31 mouse cellular contexts compared by ENCODE assay signal in the genomic region with DNA sequence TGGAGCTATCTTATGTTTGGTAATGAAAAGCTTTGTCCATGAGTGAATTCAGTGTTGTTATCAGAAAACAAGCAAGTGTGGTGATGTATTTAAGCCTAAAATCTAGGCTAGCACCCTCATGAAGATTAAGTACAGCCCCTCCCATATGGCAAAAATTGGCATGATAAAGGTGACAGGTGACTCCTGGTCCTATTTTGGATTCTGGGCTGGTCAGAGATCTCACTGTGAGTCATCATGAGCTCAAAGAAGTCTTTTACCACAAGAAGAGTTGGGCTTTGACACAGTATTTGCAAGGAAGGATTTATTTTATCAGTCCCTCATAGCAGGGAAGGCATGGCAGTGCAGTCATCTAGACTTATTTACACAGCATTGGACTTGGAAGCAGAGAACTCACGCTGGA. TPM values are rescaled to one million over a fixed set of nuclear protein-coding genes. Genes with fewer than 3 reads are reported as not detected.
DNase-seq lines count a peak whose midpoint lies in the region; TF ChIP-seq lines count a peak whose summit lies in the region.
"Had no signal": no experiment of that assay in that cellular context is flagged by ENCODE, and none has a peak within 500 bp of the region (broad histone marks: within the 10 kb centered on the region; RNA-seq: fewer than 3 reads in every experiment).

No protein-coding gene starts in this region.

- TF ChIP-seq CTCF in C2C12 (IDR thresholded peaks at IDR 0.05; ENCODE audit: control insufficient read depth, insufficient read depth, insufficient read length): no peak
- TF ChIP-seq CTCF in bone marrow macrophage, adult 2 months (IDR thresholded peaks at IDR 0.05; ENCODE audit: low read depth, low read length): no peak

- H3K79me2 ChIP-seq in C2C12 (ENCODE audit: control insufficient read depth, insufficient read depth): peaks cover 5% of the 10 kb centered on the region

- H3K4me1 ChIP-seq in bone marrow macrophage, adult 2 months (ENCODE audit: control insufficient read depth, insufficient read depth, low read length): peaks cover 32% of the 10 kb centered on the region
- H3K4me1 ChIP-seq: embryonic facial prominence, embryonic 10.5 days; embryonic facial prominence, embryonic 15.5 days; limb, embryonic 15.5 days; liver, embryonic 13.5 days; midbrain, embryonic 13.5 days had no signal

- no peaks in the 10 kb centered on the region for H3K79me3 ChIP-seq in C2C12 (ENCODE audit: low read depth)

- H3K4me3 ChIP-seq in C2C12 (ENCODE audit: insufficient read depth, poor library complexity, severe bottlenecking): no peak overlapping the region
- no peak overlapping the region for H3K4me3 ChIP-seq in bone marrow macrophage, adult 2 months (ENCODE audit: insufficient read depth, low read length)
- H3K4me3 ChIP-seq: embryonic facial prominence, embryonic 10.5 days; embryonic facial prominence, embryonic 15.5 days; heart, adult 2 months; heart, embryonic 13.5 days; layer of hippocampus, adult 2 months; limb, embryonic 10.5 days; limb, embryonic 15.5 days; liver, embryonic 13.5 days; midbrain, embryonic 13.5 days had no signal

- peak overlapping the region; percentile 28 for H3K27ac ChIP-seq in bone marrow macrophage, adult 2 months (ENCODE audit: insufficient read depth, low read depth, low read length)
- H3K27ac ChIP-seq: embryonic facial prominence, embryonic 10.5 days; embryonic facial prominence, embryonic 15.5 days; heart, embryonic 13.5 days; hindbrain, embryonic 14.5 days; layer of hippocampus, adult 2 months; limb, embryonic 10.5 days; limb, embryonic 15.5 days; liver, embryonic 13.5 days; midbrain, embryonic 13.5 days had no signal

- H3K36me3 ChIP-seq in C2C12 (ENCODE audit: control insufficient read depth, insufficient read depth): peaks cover 15% of the 10 kb centered on the region

- H3ac ChIP-seq in C2C12 (ENCODE audit: control insufficient read depth, insufficient read length, low read depth): no peak overlapping the region

- DNase-seq in cerebellum, adult 9-11 months: peak; percentile 60
- DNase-seq in cerebellum, adult 11 months: no peak
- DNase-seq in fibroblast of lung, adult 2 months (ENCODE audit: low read depth): peak; percentile 11
- DNase-seq in kidney, postnatal 36 days: no peak
- DNase-seq in thymus, postnatal 36 days: no peak
- DNase-seq: adrenal gland, postnatal 14 days; gastrocnemius, postnatal 36 days; heart, adult 2 months; heart, postnatal 10 days; kidney, adult 9 months; kidney, postnatal 10 days; liver, embryonic 13.5 days; lung, adult 18-20 months; lung, postnatal 4 days; retina, postnatal 1 day; right cerebral cortex, postnatal 25 days; spleen, adult 18-20 months; thymus, adult 2 months; thymus, postnatal 4 days had no signal

- no peaks in the 10 kb centered on the region for H3K27me3 ChIP-seq in C2C12 (ENCODE audit: control insufficient read depth, insufficient read depth, insufficient read length)
- H3K27me3 ChIP-seq: embryonic facial prominence, embryonic 15.5 days; heart, embryonic 13.5 days; limb, embryonic 15.5 days; liver, embryonic 13.5 days; midbrain, embryonic 13.5 days had no signal

- no peak for TF ChIP-seq POLR2A in bone marrow macrophage, adult 2 months (IDR thresholded peaks at IDR 0.05; ENCODE audit: borderline replicate concordance, low read depth, low read length)

TF ChIP-seq in C2C12, 6 proteins besides CTCF, POLR2A, EP300 and RAD21:
- TF ChIP-seq MYOG (IDR thresholded peaks at IDR 0.05; ENCODE audit: control insufficient read depth, extremely low read depth, insufficient read length) (no peak), MAX (IDR thresholded peaks at IDR 0.05) (peak; percentile 25), MYOD1 (IDR thresholded peaks at IDR 0.05; ENCODE audit: control insufficient read depth, insufficient read length, low read depth) (peak; percentile 81), FOSL1 (IDR thresholded peaks at IDR 0.05; ENCODE audit: insufficient read depth, low read length, poor library complexity, severe bottlenecking) (peak; percentile 4)

RNA-seq across cellular contexts. Expression of a gene that starts 9.7 kb away (rescaled TPM):
- 5.7 TPM for polyA plus RNA-seq in C2C12 (2012; fragmentation: generic; extraction: Trizol)
- polyA plus RNA-seq in bone marrow macrophage, adult 2 months (2012; ENCODE audit: insufficient read depth, insufficient read length, missing spikeins): not detected in 2 replicates
- polyA plus RNA-seq: brain, embryonic 14.5 days; G1E had no signal

RNA-seq across cellular contexts. Expression of a gene that starts 35.7 kb away (rescaled TPM):
- polyA plus RNA-seq in C2C12 (2012; fragmentation: generic; extraction: Trizol): 4.1 TPM
- polyA plus RNA-seq in bone marrow macrophage, adult 2 months (2012; ENCODE audit: insufficient read depth, insufficient read length, missing spikeins): 15.0 and 16.2 TPM in 2 replicates

RNA-seq across cellular contexts. Expression of a gene that starts 45.8 kb away (rescaled TPM):
- polyA plus RNA-seq in C2C12 (2012; fragmentation: generic; extraction: Trizol): 0.62 TPM
- not detected in 2 replicates for polyA plus RNA-seq in bone marrow macrophage, adult 2 months (2012; ENCODE audit: insufficient read depth, insufficient read length, missing spikeins)
- polyA plus RNA-seq: brain, embryonic 14.5 days; embryonic facial prominence, embryonic 10.5 days; G1E; heart, embryonic 13.5 days; limb, embryonic 10.5 days; liver, embryonic 13.5 days had no signal

Comparison
In these comparisons a context has a peak if more than half of its experiments do, and no peak if none do; other contexts are left out.
1. DNase-seq: peak in cerebellum, adult 9-11 months (single experiment) and fibroblast of lung, adult 2 months (single experiment); none in cerebellum, adult 11 months (single experiment), kidney, postnatal 36 days (0 of 2) and thymus, postnatal 36 days (0 of 2).